Mouse (Mus musculus) naive thymus-derived CD4-positive, alpha-beta T cell, adult 2 months (primary cell): Measurements from ENCODE around the gene Fgf7.

Experiments
- DNase-seq: peaks from one replicate; pipeline ENCODE4 v3.0.0-alpha.2; 2011; ENCODE audit warnings: low read depth

Fgf7 gene

GRCm38 (mm10) chr2:126034379-126035005 lies at the start of gene Fgf7:
TSS of gene Fgf7 (plus strand) at chr2:126034658.
- DNase-seq, result no peak

- no peak for DNase-seq
Measured at GRCm38 (mm10) chr2:126002291-126002690, 32.2 kb upstream of the Fgf7 start.

- peak; percentile 31 for DNase-seq
Measured at GRCm38 (mm10) chr2:126006088-126006487, 28.4 kb upstream of the Fgf7 start.

DNA sequence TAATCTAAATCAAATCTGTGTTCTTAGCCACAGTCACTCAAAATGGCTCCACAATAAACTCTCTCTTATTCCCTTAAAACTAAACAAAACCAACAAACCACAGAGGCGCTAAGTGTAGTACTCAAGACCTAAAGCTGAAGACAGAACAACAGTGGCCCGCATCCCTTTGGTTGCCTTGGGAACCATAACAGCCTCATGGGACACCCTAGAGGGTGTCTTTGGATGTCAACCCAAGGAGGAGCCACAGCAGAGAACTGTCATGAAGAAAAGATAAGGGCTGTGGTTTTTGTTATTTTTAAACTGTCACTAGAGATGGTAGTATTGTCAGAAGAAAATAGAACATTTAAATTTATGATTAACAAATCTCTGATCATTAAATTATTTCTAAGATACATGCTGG lies 27.7 kb upstream of the Fgf7 start:
- DNase-seq, result no peak

- no peak for DNase-seq
Measured at GRCm38 (mm10) chr2:126014989-126015710, 19.3 kb upstream of the Fgf7 start.

- DNase-seq, result no peak
Measured at GRCm38 (mm10) chr2:126015763-126016473, 18.5 kb upstream of the Fgf7 start.

- DNase-seq, result no peak
Measured at GRCm38 (mm10) chr2:126031186-126031900, 3.1 kb upstream of the Fgf7 start.

DNA sequence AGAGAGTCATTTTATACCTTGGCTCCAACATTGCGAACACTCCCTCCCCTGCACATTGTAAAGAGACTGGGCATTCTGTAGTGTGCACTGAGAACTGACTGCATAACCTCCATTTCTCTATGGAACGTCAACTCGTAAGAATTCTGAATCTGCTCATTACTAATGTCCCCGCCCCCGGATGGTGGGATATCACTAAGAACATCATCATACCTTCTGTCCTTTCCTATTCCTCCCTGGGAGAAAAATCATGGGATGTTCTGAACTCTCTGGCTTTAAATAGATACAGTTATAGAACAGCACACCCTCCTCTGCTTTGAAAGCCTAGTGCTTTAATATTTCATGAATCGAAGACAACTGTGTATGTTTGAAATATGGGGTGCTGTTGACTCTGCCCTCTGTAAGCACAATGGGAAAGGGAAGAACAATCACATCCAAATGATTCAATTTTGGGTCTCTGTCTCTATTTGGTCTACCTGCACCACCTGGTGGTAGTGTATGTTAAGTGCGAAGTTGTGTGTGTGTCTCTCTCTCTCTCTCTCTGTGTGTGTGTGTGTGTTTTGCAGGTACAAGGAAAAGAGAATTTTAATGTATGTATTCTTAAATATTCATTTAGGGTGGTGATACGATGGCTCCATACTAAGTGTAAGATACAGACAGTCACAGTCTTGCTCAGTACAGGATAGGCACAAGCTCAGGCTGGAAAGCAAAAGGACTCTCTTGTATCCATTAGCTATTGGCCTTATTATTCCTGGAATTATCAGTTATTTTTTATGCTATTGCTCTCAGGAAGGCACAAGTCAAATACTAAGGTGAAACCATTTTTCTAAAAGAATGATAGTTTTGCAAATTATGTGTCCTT lies 1.1 kb upstream of the Fgf7 start:
- peak; percentile 4 for DNase-seq

DNA sequence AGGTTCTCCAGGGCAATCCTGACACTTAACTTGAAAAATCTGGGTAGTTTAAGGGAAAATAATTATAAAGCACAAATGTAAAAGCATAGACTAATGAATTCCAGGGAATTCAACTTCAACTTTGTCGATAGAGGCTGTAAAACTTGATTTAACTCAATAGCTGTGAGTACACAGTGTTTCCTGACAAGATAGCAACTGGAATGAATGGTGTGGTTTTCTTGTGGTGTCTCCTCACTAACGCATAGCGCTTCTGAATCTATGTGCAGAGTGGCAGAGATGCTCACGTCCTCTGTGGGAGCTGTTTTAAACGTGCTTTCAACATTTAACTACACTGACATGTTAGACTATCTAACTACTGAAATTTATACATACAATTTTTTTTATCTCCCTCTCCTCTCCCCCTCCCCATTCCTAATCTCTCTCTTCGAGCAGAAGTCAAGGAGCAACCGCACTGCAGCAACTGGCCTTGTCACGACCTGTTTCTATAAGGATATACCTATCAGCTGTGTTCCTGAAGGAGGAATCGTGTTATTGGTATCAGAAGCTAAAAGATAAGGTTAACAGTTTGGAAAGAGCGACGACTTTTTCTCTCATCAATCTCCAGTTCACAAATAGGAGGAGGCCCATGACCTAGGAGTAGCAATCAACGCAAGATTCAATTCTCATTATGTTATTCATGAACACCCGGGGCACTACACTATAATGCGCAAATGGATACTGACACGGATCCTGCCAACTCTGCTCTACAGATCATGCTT lies 734 bp downstream of the Fgf7 start:
- no peak for DNase-seq

DNA sequence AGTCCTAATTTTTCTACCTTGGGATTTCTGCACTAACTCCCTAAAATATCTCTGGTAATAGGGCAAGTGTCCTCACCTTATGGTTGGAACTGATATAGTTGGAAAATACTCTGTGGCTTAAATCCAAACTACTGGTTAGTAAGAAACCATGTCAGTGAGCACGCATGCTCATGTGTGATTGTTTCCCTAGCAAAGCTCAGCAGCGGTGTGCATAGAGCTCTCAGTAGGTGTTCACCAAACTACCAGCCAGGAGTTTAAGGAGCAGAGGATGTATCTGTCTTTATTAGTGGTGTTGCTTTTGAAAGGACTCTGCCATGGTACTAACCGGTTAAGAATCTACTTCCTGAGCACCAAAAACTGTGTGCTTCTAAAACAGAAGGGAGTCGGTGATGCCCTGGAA lies 1.7 kb downstream of the Fgf7 start:
- no peak for DNase-seq

- no peak for DNase-seq
Measured at GRCm38 (mm10) chr2:126038221-126039000, 4.0 kb downstream of the Fgf7 start.

DNA sequence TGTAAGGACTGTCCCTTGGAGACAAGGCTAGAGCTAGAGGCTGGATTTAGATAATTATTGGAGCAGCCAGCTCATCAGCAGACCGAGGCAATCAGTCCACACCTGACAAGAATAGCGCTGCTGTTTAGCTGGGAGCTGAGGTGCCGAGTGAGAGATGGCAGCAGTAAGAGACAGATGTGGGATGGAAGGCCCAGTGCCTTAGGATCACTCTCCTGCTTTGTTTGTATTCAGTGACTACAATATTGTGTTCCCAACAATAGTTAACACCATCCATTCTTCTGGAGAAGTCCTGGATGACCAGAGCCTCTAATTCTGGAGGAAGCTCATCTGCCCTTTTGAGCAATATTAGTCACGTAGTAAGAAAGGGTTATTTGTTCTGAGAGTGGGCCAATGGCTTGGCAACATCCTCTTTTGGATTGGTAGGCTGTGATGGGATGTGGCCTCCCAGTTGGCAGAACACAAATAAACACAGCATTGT lies 5.0 kb downstream of the Fgf7 start:
- DNase-seq, result no peak

- DNase-seq, result no peak
Measured at GRCm38 (mm10) chr2:126040651-126041050, 6.2 kb downstream of the Fgf7 start.

DNA sequence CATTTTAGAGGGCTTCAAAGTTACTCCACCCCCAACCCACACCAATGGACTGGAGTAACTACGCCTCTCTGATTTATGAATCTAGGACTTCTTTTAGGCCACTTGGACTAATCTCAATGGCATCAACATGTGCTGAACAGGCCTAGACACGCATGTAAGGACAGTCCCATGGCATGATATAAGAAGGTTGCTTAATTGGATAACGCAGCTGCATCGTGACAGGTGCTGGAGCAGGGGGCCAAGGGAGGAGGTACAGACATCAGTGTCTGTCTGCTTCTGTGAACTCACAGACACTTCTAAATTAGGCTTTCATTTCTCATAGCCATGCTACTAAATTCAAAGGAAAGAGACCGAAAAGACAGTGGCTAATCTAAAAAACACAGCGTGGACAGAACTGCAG lies 6.8 kb downstream of the Fgf7 start:
- no peak for DNase-seq

GRCm38 (mm10) chr2:126042674-126043073 lies 8.2 kb downstream of the Fgf7 start:
- no peak for DNase-seq

DNA sequence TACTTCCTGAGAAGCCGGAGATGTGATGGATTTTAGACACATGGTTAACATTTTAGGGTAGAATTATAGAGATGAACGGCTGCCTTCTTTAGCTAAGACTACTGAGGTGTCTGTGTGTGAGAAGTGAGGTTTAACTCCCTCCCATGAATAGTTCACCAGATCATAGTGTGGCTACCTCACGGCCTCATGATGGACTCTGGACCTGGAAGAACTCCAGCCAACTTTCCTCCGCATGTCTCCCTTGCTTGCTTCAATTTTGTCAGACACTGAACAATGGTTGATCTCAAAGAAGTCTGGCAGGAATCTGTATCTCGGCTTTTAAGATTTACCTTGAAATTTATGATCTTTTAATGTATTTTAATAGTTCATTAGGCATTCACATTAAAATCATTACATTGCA lies 11.2 kb downstream of the Fgf7 start:
- DNase-seq, result no peak

DNA sequence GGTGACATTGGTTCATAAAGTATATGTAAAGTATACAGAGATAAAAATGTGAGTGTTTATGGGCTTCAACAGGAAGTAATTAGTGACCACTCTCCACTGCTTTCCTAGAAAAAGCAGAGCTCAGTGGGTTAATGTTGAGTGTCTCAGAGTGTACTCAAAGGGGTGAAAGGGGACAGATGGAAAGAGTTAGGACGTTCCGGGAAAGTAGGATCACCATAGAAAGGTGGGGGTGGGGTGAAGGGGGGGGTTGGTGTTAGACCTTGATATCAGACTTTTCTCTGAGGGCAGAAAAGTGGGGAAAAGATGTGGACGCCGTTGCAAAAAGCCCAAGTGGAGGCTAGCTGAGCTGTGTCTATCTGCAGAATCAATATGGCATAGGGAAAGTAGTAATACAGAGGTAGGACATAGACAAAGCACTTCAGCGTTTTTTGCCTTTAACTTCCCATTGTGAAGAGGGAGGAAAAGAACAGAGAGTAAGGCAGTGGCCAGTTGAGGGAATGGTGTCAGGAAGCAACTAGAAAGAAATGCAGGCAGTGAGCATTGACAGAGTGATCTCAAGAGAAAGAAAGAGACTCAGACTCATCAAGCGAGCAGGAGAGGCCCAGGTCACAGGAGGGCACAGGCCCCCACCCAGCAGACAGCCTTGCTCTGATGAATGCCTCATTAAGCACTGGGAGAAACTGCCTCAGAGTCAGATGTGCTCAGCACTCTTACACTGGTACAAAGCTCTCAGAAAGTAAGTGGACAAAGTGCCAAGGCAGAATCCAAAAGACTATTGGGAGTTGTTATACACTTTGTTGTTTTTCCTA lies 18.5 kb downstream of the Fgf7 start:
- DNase-seq, result no peak

- DNase-seq, result no peak
Measured at GRCm38 (mm10) chr2:126053657-126054056, 19.2 kb downstream of the Fgf7 start.

DNA sequence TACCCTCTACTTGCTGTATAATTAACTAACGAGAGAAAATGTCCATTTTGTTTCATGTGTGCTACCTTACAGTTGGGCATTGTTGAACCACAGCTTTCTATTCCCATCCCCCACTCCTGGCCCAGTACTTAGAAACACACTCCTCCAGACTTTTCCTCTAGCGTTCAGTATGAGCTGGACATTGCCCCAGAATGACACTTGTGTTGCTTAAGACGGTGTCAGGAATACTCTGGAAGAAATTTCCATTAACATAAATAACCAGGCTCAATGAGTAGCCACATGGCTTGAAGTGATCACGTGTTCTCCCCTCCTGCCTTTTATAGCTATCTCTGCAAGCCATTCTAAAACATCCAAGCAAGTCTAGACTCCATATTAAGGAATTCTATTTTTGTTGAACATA lies 26.1 kb downstream of the Fgf7 start:
- DNase-seq, result no peak
